Mouse (Mus musculus) liver, postnatal 0 days (tissue): Measurements from ENCODE around the gene Ncoa7. TPM values are rescaled to one million over a fixed set of nuclear protein-coding genes. Genes with fewer than 3 reads are reported as not detected.

Experiments
- ATAC-seq: fragments of 200-750 bp; cut with Nextera tagmentation; 2 replicates; pipeline ENCODE4 v1.8.0; 2017; ENCODE audit warnings: mild to moderate bottlenecking, moderate library complexity
- DNase-seq: peaks from one replicate; pipeline ENCODE4 v3.0.0-alpha.2; 2016
- H3K27ac ChIP-seq: fragments of 300-500 bp; sonication (generic); 2 replicates; pipeline ENCODE4 v1.5.1; 2014; ENCODE audit warnings: antibody characterized with exemption, moderate library complexity, mild to moderate bottlenecking, low read depth
- H3K27me3 ChIP-seq: fragments of 300-500 bp; sonication (generic); 2 replicates; pipeline ENCODE4 v1.6.1; 2014; ENCODE audit warnings: low read length, control low read depth, mixed read lengths; ENCODE audit not compliant: insufficient read depth
- H3K36me3 ChIP-seq: fragments of 300-500 bp; sonication (generic); replicated peaks from 2 replicates; pipeline ENCODE4 v1.6.1; 2014; ENCODE audit warnings: mild to moderate bottlenecking, control low read depth, low read length, moderate library complexity, mixed read lengths; ENCODE audit not compliant: insufficient read depth
- H3K4me1 ChIP-seq: fragments of 300-500 bp; sonication (generic); 2 replicates; pipeline ENCODE4 v1.6.1; 2014; ENCODE audit warnings: antibody characterized with exemption, mild to moderate bottlenecking, control low read depth; ENCODE audit not compliant: insufficient read depth
- H3K4me2 ChIP-seq: fragments of 300-500 bp; sonication (generic); 2 replicates; pipeline ENCODE4 v1.6.1; 2014; ENCODE audit warnings: low read depth, mild to moderate bottlenecking, low read length, moderate library complexity, mixed read lengths
- H3K4me3 ChIP-seq: fragments of 300-500 bp; sonication (generic); 2 replicates; pipeline ENCODE4 v1.5.1; 2014; ENCODE audit warnings: low read depth, low read length
- H3K9ac ChIP-seq: fragments of 300-500 bp; sonication (generic); replicated peaks from 2 replicates; pipeline ENCODE4 v1.6.1; 2014; ENCODE audit warnings: mild to moderate bottlenecking, moderate library complexity
- H3K9me3 ChIP-seq: fragments of 300-500 bp; sonication (generic); 2 replicates; pipeline ENCODE4 v1.6.1; 2016; ENCODE audit warnings: mild to moderate bottlenecking, control low read depth, low read length, mixed read lengths
- CTCF ChIP-seq: sonication (generic); IDR thresholded peaks from 2 replicates; pipeline ENCODE4 v1.5.1; 2016; ENCODE audit warnings: antibody characterized with exemption, low read depth
- EP300 ChIP-seq: IDR thresholded peaks from 2 replicates; pipeline ENCODE4 v1.6.1; 2016; ENCODE audit warnings: antibody characterized with exemption, low read depth, mild to moderate bottlenecking
- whole genome bisulfite sequencing: fragments of 180-500 bp; shearing (Covaris S2); extraction: QIAGEN DNeasy Blood & Tissue Kit; methylation state at CpG from one replicate; pipeline ENCODE4 v1.1.7; 2014; ENCODE audit not compliant: insufficient replicate concordance; 5-methylcytosine and 5-hydroxymethylcytosine counted together
- polyA plus RNA-seq: library from polyadenylated mRNA; unstranded; fragments of >200 nt; fragmentation: Nextera tagmentation; extraction: Ambion mirVana; gene quantifications from 2 replicates; pipeline ENCODE4 v1.2.1, GENCODE M21; 2015

Gene Ncoa7
- polyA plus RNA-seq, 1 experiment from 2014 or later: 6.4 TPM

DNA sequence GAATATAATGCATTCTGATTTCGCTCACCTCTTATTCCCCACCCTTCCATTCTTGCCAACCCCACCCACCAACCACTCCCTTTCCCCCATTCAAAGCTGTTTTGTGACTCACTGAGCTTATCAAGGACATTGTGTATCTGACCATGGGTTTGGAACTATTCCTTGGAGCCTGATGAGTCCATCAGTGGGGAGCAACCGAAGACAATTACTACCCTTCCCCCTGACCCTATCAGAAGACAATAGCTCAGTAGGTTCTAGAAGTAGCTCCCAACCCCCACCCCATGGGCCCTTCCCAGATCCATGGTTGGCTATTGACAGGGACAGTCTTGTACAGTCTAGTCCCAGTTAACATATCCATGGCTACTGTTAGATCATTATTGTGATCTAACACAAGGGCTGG, 65.8 kb downstream of the Ncoa7 start:
- no peaks in the 10 kb centered on the region for H3K36me3 ChIP-seq
- 76% methylated on average over 2 of the region's 2 CpGs for WGBS
- no peak overlapping the region for H3K9ac ChIP-seq
- peaks cover 9% of the 10 kb centered on the region for H3K4me1 ChIP-seq
- no peak overlapping the region for H3K4me2 ChIP-seq
- DNase-seq (no peak), ATAC-seq (no peak)
- H3K9me3 ChIP-seq: no peaks in the 10 kb centered on the region
- H3K4me3 ChIP-seq: no peak overlapping the region
- H3K27me3 ChIP-seq: no peaks in the 10 kb centered on the region
- no peak overlapping the region for H3K27ac ChIP-seq
- no peak for TF ChIP-seq CTCF

DNA sequence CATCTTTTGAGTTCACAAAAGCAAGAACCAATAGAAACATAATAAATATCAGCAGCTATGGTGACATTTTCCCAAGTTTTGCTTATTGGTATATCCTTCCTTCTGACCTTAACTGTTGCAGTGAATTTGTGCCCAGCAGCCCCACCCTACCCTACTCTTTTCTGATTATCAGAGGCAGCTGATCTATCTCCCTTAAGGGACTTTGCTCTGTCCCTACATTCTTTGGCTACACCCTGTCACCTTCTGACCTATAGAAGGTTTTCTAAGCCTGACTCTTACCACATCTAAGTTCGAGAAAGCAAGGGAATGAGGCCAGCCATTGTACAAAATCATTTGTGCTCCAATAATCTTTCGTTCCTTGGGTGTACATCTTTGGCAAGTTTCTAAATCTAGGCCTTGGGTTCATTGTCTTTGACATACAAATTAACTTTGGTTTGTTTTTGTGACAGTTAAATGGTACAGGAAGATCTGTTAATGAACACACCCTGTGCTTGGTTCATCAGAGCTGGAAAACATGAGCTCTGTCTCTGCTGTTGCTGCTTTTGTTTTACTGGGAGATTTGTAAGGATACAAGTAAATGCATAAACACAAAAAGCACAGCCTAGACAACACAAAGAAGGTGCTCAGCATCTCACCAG, 69.9 kb downstream of the Ncoa7 start:
- Histone ChIP-seq H3K9me3 (no peaks in the 10 kb centered on the region), H3K27me3 (no peaks in the 10 kb centered on the region), H3K4me2 (no peak overlapping the region), H3K4me1 (peaks cover 9% of the 10 kb centered on the region), H3K4me3 (no peak overlapping the region), H3K27ac (0 out of 2 replicates have a peak overlapping the region, but pooled peaks have one; percentile 8), H3K9ac (no peak overlapping the region), H3K36me3 (no peaks in the 10 kb centered on the region)
- ATAC-seq (peak; percentile 51; the same call in 1 of the 2 replicates), DNase-seq (no peak)
- WGBS: 69% methylated on average over 2 of the region's 2 CpGs
- no peak for TF ChIP-seq EP300
- TF ChIP-seq CTCF: no peak

- Histone ChIP-seq H3K9me3 (no peaks in the 10 kb centered on the region), H3K27me3 (no peaks in the 10 kb centered on the region), H3K9ac (no peak overlapping the region), H3K27ac (no peak overlapping the region), H3K4me1 (peaks cover 9% of the 10 kb centered on the region), H3K4me2 (no peak overlapping the region), H3K36me3 (no peaks in the 10 kb centered on the region), H3K4me3 (no peak overlapping the region)
- no peak for ATAC-seq
- 73% methylated on average over 3 of the region's 3 CpGs for WGBS
- DNase-seq: no peak
- TF ChIP-seq EP300 (no peak), CTCF (no peak)
Observed at GRCm38 (mm10) chr10:30731321-30731914, 71.7 kb downstream of the Ncoa7 start.

GRCm38 (mm10) chr10:30730791-30731190, 72.3 kb downstream of the Ncoa7 start:
- no peak overlapping the region for H3K4me2 ChIP-seq
- peaks cover 9% of the 10 kb centered on the region for H3K4me1 ChIP-seq
- TF ChIP-seq CTCF (no peak), EP300 (no peak)
- WGBS: 46% methylated on average over 1 of the region's 1 CpGs
- H3K9me3 ChIP-seq: no peaks in the 10 kb centered on the region
- no peak overlapping the region for H3K4me3 ChIP-seq
- no peak overlapping the region for H3K9ac ChIP-seq
- H3K27ac ChIP-seq: no peak overlapping the region
- DNase-seq (peak; percentile 22), ATAC-seq (no peak)
- no peaks in the 10 kb centered on the region for H3K36me3 ChIP-seq
- no peaks in the 10 kb centered on the region for H3K27me3 ChIP-seq

- WGBS: 82% methylated on average over 5 of the region's 5 CpGs
Observed at GRCm38 (mm10) chr10:30729157-30730096, 73.7 kb downstream of the Ncoa7 start.

GRCm38 (mm10) chr10:30723014-30723413, 80.1 kb downstream of the Ncoa7 start:
- Histone ChIP-seq H3K36me3 (no peaks in the 10 kb centered on the region; the same call in 1 of the 2 replicates), H3K4me3 (no peak overlapping the region), H3K27me3 (no peaks in the 10 kb centered on the region), H3K27ac (no peak overlapping the region), H3K4me1 (peaks cover 5% of the 10 kb centered on the region; the same call in 1 of the 2 replicates), H3K9ac (no peak overlapping the region), H3K9me3 (no peaks in the 10 kb centered on the region), H3K4me2 (no peak overlapping the region)
- DNase-seq (no peak), ATAC-seq (no peak)
- 68% methylated on average over 1 of the region's 1 CpGs for WGBS
- TF ChIP-seq CTCF (no peak), EP300 (no peak)

More at GRCm38 (mm10) chr10:30729157-30730096, 73.7 kb downstream of the Ncoa7 start:
- H3K4me1 ChIP-seq: peaks cover 9% of the 10 kb centered on the region
- H3K9ac ChIP-seq: no peak overlapping the region
- H3K36me3 ChIP-seq: no peaks in the 10 kb centered on the region
- TF ChIP-seq EP300 (no peak), CTCF (peak; percentile 75)
- no peaks in the 10 kb centered on the region for H3K27me3 ChIP-seq
- peak; percentile 74 for ATAC-seq
- no peak overlapping the region for H3K27ac ChIP-seq
- H3K4me3 ChIP-seq: no peak overlapping the region
- H3K4me2 ChIP-seq: no peak overlapping the region
- H3K9me3 ChIP-seq: no peaks in the 10 kb centered on the region
- peak; percentile 34 for DNase-seq
